Mouse (Mus musculus): ENCODE measurements around the gene Atxn7l2. TPM values are rescaled to one million over a fixed set of nuclear protein-coding genes. Genes with fewer than 3 reads are reported as not detected.
A peak's percentile ranks its signal among the peaks of the same experiment; 100 is the strongest.

Gene Atxn7l2
- polyA plus RNA-seq, 1 experiment from 2014 or later: 24.0 TPM

- Histone ChIP-seq H3K36me3 (replicated peaks) (peaks cover 10% of the 10 kb centered on the region), H3K27me3 (peaks cover 15% of the 10 kb centered on the region), H3K27ac (no peak overlapping the region), H3K9ac (peak overlapping the region; percentile 88), H3K4me2 (peak overlapping the region; percentile 92), H3K4me3 (replicated peaks) (peak overlapping the region; percentile 82), H3K9me3 (no peaks in the 10 kb centered on the region), H3K4me1 (peaks cover 20% of the 10 kb centered on the region)
- WGBS: 58% methylated on average over 20 of the region's 20 CpGs
- peak; percentile 22; the same call in 1 of the 2 replicates for ATAC-seq (ENCODE audit: low FRiP score)
Observed at GRCm38 (mm10) chr3:108187111-108187795, 23.5 kb downstream of the Atxn7l2 start.

- peaks cover 10% of the 10 kb centered on the region for H3K36me3 ChIP-seq (replicated peaks)
- peak; percentile 79 for ATAC-seq (ENCODE audit: low FRiP score)
- H3K27ac ChIP-seq: 0 out of 2 replicates have a peak within 1 kb of the TSS, but pooled peaks have one; percentile 46
- H3K4me1 ChIP-seq: peaks cover 20% of the 10 kb centered on the region
- H3K9me3 ChIP-seq: no peaks in the 10 kb centered on the region
- peak within 1 kb of the TSS; percentile 88 for H3K9ac ChIP-seq
- H3K27me3 ChIP-seq: peaks cover 15% of the 10 kb centered on the region
- peak within 1 kb of the TSS; percentile 92 for H3K4me2 ChIP-seq
- WGBS: 1% methylated on average over 66 of the region's 100 CpGs
- H3K4me3 ChIP-seq (replicated peaks): peak within 1 kb of the TSS; percentile 82
Observed at GRCm38 (mm10) chr3:108186098-108187047, 24.4 kb downstream of the Atxn7l2 start, which contains the start of gene Amigo1. Amigo1 (plus strand) TSS chr3:108186335.

- Histone ChIP-seq H3K4me2 (peak overlapping the region; percentile 92), H3K9ac (peak overlapping the region; percentile 88), H3K4me1 (peaks cover 20% of the 10 kb centered on the region), H3K27ac (no peak overlapping the region), H3K27me3 (peaks cover 15% of the 10 kb centered on the region), H3K9me3 (no peaks in the 10 kb centered on the region), H3K36me3 (replicated peaks) (peaks cover 10% of the 10 kb centered on the region), H3K4me3 (replicated peaks) (peak overlapping the region; percentile 82)
- 4% methylated on average over 16 of the region's 16 CpGs for WGBS
- ATAC-seq (ENCODE audit: low FRiP score): no peak
Observed at GRCm38 (mm10) chr3:108185460-108186097, 25.2 kb downstream of the Atxn7l2 start.

- Histone ChIP-seq H3K4me2 (no peak overlapping the region), H3K4me1 (peaks cover 20% of the 10 kb centered on the region), H3K9ac (no peak overlapping the region), H3K4me3 (replicated peaks) (no peak overlapping the region), H3K27me3 (peaks cover 15% of the 10 kb centered on the region), H3K9me3 (no peaks in the 10 kb centered on the region), H3K27ac (no peak overlapping the region), H3K36me3 (replicated peaks) (peaks cover 10% of the 10 kb centered on the region)
- ATAC-seq (ENCODE audit: low FRiP score): no peak
- WGBS: 84% methylated on average over 3 of the region's 3 CpGs
Observed at GRCm38 (mm10) chr3:108184742-108185141, 26.0 kb downstream of the Atxn7l2 start.

- Histone ChIP-seq H3K9ac (no peak overlapping the region), H3K4me3 (replicated peaks) (no peak overlapping the region), H3K9me3 (no peaks in the 10 kb centered on the region), H3K27me3 (peaks cover 10% of the 10 kb centered on the region; the same call in 1 of the 2 replicates), H3K4me1 (peaks cover 12% of the 10 kb centered on the region), H3K27ac (no peak overlapping the region), H3K4me2 (no peak overlapping the region), H3K36me3 (replicated peaks) (no peaks in the 10 kb centered on the region)
- ATAC-seq (ENCODE audit: low FRiP score): no peak
- WGBS: 28% methylated on average over 2 of the region's 2 CpGs
Observed at GRCm38 (mm10) chr3:108180514-108180913, 30.2 kb downstream of the Atxn7l2 start.

- no peak for ATAC-seq (ENCODE audit: low FRiP score)
- Histone ChIP-seq H3K27me3 (0 out of 2 replicates have a peak, but pooled peaks cover 4% of the 10 kb centered on the region), H3K36me3 (replicated peaks) (no peaks in the 10 kb centered on the region), H3K9ac (no peak overlapping the region), H3K4me2 (no peak overlapping the region), H3K27ac (no peak overlapping the region), H3K4me1 (peaks cover 26% of the 10 kb centered on the region), H3K4me3 (replicated peaks) (no peak overlapping the region), H3K9me3 (no peaks in the 10 kb centered on the region)
- 80% methylated on average over 7 of the region's 7 CpGs for WGBS
Observed at GRCm38 (mm10) chr3:108178756-108179715, 31.7 kb downstream of the Atxn7l2 start.

GRCm38 (mm10) chr3:108174672-108175531, 35.8 kb downstream of the Atxn7l2 start:
- WGBS: 17% methylated on average over 14 of the region's 14 CpGs
- H3K36me3 ChIP-seq (replicated peaks): no peaks in the 10 kb centered on the region
- no peak overlapping the region; the same call in 1 of the 2 replicates for H3K4me3 ChIP-seq (replicated peaks)
- H3K27me3 ChIP-seq: peaks cover 10% of the 10 kb centered on the region
- peak overlapping the region; percentile 22; the same call in 1 of the 2 replicates for H3K9ac ChIP-seq
- peak overlapping the region; percentile 88 for H3K27ac ChIP-seq
- peak overlapping the region; percentile 37 for H3K4me2 ChIP-seq
- peak; percentile 93 for ATAC-seq (ENCODE audit: low FRiP score)
- H3K4me1 ChIP-seq: peaks cover 26% of the 10 kb centered on the region
- H3K9me3 ChIP-seq: no peaks in the 10 kb centered on the region

- Histone ChIP-seq H3K9ac (0 out of 2 replicates have a peak overlapping the region, but pooled peaks have one; percentile 30), H3K27ac (no peak overlapping the region), H3K36me3 (replicated peaks) (no peaks in the 10 kb centered on the region), H3K4me3 (replicated peaks) (no peak overlapping the region), H3K27me3 (peaks cover 23% of the 10 kb centered on the region), H3K4me2 (no peak overlapping the region), H3K9me3 (no peaks in the 10 kb centered on the region), H3K4me1 (peaks cover 49% of the 10 kb centered on the region)
- WGBS: 42% methylated on average over 3 of the region's 3 CpGs
- no peak for ATAC-seq (ENCODE audit: low FRiP score)
Observed at GRCm38 (mm10) chr3:108169199-108169598, 41.5 kb downstream of the Atxn7l2 start.

- no peaks in the 10 kb centered on the region for H3K36me3 ChIP-seq (replicated peaks)
- 0 out of 2 replicates have a peak overlapping the region, but pooled peaks have one; percentile 31 for H3K27ac ChIP-seq
- H3K27me3 ChIP-seq: peaks cover 16% of the 10 kb centered on the region
- H3K4me2 ChIP-seq: no peak overlapping the region
- peaks cover 48% of the 10 kb centered on the region for H3K4me1 ChIP-seq
- H3K9me3 ChIP-seq: no peaks in the 10 kb centered on the region
- H3K9ac ChIP-seq: no peak overlapping the region
- H3K4me3 ChIP-seq (replicated peaks): no peak overlapping the region
- ATAC-seq (ENCODE audit: low FRiP score): no peak
- WGBS: 33% methylated on average over 14 of the region's 14 CpGs
Observed at GRCm38 (mm10) chr3:108167499-108167898, 43.2 kb downstream of the Atxn7l2 start.

GRCm38 (mm10) chr3:108166486-108167211, 44.1 kb downstream of the Atxn7l2 start:
- H3K4me2 ChIP-seq: peak overlapping the region; percentile 21; the same call in 1 of the 2 replicates
- peak; percentile 84 for ATAC-seq (ENCODE audit: low FRiP score)
- no peak overlapping the region for H3K4me3 ChIP-seq (replicated peaks)
- no peak overlapping the region for H3K9ac ChIP-seq
- no peaks in the 10 kb centered on the region for H3K9me3 ChIP-seq
- WGBS: 4% methylated on average over 10 of the region's 11 CpGs
- H3K4me1 ChIP-seq: peaks cover 48% of the 10 kb centered on the region
- peaks cover 13% of the 10 kb centered on the region for H3K27me3 ChIP-seq
- H3K36me3 ChIP-seq (replicated peaks): no peaks in the 10 kb centered on the region
- H3K27ac ChIP-seq: peak overlapping the region; percentile 79
